Mouse (Mus musculus): ENCODE measurements around the gene Actr5.

The Actr5 gene

DNA sequence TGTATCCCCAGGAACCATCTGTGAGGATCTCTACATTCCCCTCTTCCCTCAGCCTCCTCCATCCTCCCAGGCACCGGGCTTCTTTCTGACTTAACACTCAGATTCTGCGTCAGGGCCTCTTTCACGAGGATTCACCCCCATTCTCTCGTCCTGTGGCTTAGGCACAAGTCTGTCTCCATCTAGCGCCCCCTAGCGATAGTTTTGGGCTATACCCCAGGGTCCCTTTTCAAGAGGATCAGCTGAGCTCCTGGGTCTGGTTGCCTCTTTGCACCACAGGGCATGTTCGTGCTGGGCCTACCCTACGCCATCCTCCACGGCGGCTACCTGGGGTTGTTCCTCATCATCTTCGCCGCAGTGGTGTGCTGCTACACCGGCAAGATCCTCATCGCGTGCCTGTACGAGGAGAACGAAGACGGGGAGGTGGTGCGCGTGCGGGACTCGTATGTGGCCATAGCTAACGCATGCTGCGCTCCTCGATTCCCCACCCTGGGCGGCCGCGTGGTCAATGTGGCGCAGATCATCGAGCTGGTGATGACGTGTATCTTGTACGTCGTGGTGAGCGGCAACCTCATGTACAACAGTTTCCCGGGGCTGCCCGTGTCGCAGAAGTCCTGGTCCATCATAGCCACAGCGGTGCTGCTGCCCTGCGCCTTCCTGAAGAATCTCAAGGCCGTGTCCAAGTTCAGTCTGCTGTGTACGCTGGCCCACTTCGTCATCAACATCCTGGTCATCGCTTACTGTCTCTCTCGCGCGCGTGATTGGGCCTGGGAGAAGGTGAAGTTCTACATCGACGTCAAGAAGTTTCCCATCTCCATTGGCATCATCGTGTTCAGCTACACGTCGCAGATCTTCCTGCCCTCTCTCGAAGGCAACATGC is 10.9 kb upstream of the Actr5 start:
- no peak for DNase-seq (ENCODE audit: inconsistent ontology term)

DNA sequence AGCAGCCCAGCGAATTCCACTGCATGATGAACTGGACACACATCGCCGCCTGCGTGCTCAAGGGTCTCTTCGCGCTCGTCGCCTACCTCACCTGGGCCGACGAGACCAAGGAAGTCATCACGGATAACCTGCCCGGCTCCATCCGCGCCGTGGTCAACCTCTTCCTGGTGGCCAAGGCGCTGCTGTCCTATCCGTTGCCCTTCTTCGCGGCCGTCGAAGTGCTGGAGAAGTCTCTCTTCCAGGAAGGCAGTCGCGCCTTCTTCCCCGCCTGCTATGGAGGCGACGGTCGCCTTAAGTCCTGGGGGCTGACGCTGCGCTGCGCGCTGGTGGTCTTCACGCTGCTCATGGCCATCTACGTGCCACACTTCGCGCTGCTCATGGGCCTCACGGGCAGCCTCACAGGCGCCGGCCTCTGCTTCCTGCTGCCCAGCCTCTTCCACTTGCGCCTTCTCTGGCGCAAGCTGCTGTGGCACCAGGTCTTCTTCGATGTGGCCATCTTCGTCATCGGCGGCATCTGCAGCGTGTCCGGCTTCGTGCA is 10.2 kb upstream of the Actr5 start:
- DNase-seq (ENCODE audit: inconsistent ontology term): no peak

DNA sequence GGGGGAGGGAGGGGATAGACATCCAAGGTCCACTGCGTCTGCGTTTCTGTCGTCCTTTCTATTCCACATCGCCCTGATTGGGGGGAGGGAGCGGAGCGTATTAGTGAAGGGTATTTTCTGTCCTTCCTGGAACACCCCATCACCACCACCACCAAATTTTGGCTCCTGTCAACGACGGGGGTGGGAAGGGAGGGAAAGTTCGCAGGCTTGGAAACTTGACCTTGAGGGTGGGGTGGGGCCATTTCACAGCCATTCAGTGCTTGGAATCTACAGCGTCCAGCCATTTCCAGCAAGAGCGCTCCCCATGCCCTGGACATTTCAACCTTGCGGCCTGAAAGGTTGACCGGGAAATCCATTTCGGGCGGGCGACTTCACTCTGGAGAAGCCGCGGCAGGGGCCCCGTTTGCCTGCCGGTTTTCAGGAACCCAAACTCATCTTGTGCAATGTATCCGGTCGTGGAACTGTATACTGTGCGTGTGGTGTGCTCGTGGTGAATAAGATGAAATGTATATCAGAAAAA is 9.5 kb upstream of the Actr5 start:
- no peak for DNase-seq (ENCODE audit: inconsistent ontology term)

DNA sequence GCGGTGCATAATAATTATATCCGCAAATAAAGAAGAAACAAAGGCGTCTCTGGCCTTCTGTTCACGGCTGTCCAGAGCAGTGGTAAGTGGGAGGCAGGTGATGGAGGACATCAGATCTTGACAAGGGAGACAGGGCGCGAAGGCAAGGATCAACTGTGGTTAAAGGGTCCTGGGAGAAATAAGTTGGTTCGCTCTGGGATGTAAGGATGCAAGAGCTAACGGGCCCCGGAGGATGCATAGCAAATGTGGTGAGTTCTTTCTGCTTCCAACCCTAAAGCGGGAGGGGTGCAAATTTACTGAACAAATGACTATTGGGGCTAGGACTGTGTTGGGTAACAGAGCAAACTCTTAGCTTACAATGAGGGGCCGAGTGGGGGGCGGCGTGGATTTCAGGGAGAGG is 9.0 kb upstream of the Actr5 start:
- DNase-seq (ENCODE audit: inconsistent ontology term): no peak

DNA sequence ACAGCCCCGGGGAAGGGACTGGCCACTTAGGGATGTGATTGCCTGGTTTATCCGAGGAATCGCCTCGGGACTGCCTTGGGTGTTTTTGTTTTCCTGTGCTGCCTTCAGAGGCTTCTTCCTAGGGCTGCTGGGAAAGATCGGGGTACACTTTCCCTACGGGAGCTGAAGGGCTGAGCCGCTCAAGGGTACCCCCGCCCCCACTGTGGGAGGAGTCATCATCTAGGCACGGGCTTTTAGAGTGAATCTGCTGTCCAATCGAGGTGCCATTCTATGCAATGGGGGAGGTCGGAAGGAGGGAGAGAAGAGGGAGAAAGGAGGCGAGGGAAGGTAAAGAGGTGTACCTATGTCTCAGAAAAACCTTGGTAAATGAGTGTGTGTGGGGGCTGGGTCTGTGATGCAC is 8.4 kb upstream of the Actr5 start:
- DNase-seq (ENCODE audit: inconsistent ontology term): no peak

DNA sequence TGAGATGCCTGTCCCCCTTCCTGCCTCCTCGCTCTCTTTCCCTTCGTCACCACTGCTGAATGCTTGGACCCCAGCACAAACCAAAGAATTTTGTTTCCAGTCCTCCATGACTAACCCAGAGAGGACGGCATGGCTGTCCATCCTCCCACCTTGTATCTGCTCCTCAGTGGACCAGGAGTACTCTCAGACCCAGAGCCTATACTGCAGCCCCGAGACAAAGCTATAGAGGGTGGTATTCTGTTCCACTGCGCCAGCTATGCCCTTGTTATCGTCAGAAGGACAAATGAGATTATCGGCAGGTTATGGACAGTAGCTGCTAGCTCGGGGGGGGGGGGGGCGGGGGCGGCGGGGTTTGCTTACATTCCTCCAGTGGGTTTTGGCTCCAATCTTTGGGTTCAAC is 7.9 kb upstream of the Actr5 start:
- DNase-seq (ENCODE audit: inconsistent ontology term): no peak

DNA sequence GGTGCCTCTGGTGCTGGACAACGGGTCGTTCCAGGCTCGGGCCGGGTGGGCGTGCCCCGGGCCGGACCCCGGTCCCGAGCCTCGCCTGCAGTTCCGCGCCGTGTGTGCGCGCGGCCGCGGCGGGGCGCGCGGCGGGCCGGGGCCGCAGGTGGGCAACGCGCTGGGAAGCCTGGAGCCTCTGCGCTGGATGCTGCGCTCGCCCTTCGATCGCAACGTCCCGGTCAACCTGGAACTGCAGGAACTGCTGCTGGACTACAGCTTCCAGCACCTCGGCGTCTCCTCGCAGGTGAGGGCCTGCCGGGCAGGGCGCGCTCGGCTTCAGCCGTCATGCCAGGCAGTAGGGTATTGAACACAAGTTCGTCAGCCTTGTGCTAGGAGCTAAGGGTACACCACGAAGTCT is 543 bp downstream of the Actr5 start:
- DNase-seq (ENCODE audit: inconsistent ontology term): no peak

DNA sequence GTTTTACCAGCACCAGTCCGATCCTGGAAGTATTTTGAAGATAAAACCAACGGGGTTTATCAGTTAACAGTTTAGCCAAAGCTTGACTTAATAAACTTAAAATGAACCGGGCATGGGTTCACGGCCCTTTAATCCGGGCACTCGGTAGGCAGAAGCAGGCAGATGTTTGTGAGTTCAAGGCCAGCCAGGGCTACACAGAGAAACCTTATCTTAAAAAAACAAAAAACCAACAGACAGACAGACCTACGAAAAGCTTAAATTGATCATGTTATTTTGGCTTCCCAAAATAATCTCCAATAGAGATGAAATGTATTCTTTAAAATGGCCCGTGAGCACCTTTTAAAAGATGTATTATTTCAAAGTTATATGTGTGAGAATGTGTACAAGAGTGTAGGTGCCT is 1.0 kb downstream of the Actr5 start:
- no peak for DNase-seq (ENCODE audit: inconsistent ontology term)

DNA sequence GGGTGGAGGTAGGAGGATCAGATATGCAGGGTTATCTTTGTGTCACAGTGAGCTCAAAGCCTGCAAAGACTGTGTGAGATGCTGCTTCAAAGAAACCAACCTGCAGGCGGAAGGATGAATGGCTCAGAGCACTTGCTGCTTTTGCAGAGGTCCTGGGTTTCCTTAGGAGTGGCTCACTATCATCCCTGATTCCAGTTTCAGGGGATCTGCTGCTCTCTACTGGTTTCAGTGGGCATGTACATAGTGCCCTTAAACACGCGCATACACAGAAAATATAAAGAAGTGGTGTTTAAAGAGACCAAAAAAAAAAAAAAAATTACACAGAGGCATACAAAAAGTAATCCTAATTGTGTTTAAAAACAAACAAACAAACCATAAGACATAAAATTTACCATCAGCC is 4.2 kb downstream of the Actr5 start:
- DNase-seq (ENCODE audit: inconsistent ontology term): no peak

DNA sequence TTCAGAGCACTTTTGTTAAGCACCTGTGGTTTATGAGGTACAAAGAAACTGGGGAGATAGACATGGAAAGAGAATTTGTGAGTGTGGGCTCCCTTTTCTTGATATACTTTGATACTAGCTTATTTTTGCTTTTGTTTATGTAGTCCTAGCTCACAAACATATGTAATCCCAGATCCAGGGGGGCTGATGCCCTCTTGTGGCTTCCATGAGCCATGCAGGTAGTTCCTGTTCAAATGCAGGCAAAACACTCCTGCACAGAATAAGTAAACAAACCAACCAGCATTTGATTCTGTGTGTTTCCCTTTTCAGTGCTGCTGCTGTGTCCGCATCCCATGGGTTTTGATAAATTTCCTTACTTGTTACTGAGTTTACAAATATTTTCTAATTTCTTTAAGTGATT is 4.7 kb downstream of the Actr5 start:
- no peak for DNase-seq (ENCODE audit: inconsistent ontology term)

DNA sequence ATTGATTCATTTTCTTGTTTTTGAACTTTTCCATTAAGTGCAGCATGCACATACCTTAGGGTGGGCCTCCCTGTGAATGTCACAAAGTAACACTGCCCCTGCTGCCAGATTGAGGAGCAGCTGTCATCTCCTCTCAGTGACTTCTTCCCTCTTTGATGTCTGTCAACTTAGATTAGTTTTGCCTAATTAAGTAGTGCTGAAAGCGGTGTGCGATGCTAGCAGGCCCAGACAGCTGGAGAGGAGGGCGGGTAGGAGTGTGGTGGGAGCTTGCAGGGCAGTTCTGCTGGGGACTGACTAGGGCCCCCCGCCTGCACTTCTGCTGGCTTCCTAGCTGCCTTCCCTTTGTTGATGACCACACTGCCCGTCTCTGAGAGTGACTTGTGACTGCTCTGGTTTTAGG is 7.2 kb downstream of the Actr5 start:
- DNase-seq (ENCODE audit: inconsistent ontology term): no peak

DNA sequence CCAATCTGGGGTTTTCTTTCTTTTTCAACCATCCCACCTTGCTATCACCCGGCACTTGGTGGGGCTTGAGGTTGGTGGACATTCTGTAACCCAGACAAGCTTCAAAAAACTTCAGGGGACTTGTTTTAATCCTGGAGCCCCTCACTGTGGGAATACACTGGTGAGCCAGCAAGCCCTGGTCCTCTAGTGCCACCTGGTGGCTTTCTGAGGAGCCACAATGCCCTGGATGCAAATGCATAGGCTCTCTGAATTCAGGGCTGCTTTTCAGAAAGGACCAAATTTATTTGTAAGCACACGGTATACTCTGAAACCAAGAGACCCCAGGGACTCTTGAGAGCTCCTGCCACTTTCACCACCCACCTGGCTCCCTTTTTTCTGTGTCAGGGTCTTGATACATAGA is 17.2 kb downstream of the Actr5 start:
- DNase-seq (ENCODE audit: inconsistent ontology term): peak; percentile 27

DNA sequence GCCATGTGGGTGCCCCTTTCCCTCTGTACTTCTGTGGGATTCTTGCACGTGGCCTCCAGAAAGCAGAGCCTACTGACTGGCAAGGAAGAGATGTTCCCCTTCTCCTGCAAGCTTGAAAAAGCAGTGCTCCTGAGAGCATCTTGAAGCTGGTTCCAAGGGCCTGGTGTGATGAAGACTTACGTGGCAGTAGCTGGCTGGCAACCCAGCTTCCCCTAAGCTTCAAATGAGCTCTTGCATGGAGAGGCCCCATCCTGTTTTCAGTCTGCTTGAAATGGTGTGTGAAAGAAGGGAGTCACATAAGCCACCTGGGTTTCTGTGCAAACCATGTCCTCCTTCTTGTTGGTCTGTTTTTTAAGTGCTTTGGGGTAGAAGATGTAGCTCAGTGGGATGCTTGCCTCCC is 17.9 kb downstream of the Actr5 start:
- no peak for DNase-seq (ENCODE audit: inconsistent ontology term)

DNA sequence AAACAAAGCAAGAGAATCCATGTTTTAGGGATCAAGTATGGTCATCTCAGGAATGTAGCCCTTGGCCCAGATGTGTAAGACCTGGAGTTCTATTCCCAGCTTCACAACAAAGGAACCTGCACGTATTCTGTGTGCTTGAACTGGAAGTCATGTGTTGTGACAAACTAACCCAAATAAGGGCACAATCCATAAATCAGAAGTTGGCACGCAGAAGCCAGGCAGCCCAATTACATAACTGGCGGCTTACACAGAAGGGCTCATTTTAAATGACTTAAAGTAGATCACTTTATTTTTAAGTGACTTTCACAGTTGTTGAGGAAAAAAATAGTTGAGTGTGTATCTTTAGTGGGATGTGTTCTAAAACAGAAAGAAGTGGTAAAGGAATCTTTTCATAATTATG is 19.1 kb downstream of the Actr5 start:
- no peak for DNase-seq (ENCODE audit: inconsistent ontology term)

DNA sequence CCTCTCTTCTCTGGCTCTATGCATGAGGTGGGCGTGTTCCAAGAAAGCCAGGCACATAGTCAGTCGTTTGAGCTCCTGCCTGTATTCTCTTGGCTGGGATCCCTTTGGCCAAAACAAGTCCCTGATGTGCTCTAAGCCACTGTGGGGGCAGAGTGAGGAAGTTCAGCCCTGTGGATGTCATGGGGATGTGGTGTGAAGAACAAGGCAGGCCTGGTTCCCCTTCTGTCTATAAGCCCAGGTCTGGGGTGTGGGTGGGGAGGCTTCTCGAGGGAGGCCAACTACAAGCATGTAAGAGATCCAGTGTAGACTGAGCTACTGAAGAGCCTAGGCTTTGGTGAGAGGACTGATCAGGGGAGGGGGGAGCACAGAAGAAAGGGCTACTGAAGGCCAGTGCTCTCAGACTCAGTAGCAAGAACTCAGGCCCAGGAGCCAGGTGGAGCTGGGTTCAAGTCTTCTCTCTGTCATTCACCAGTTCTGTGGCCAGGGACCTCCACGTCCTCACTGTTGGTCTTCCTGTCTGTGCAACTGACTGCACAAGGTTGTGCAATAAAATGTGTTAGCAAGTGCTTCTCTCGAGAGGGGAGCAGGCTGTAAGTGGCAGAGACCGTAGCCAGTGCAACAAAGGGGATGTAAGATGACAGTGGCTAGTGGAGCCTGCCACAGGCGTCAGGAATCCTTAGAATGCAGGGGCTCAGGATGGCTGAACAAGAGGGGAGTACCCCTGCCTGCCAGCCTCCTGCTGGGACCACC is 26.6 kb downstream of the Actr5 start:
- DNase-seq (ENCODE audit: inconsistent ontology term): no peak

DNA sequence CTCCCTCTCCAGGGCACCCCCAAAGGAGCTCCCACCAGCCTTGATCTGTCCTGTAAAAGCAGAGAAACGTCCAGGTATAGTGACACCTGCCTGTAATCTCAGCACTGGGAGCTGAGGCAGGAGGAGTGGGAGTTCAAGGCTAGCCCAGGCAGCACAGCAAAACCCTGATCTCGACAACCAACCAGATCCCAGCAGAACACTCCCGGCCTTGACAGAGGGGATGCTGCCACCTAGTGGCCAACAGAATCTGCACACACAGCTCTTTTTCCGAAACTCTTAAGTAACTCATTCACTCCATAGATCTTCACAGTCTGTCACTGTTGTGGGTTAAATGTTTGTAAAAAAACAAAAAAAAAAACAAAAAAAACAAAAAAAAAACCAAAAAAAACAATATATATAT is 28.3 kb downstream of the Actr5 start:
- peak; percentile 39 for DNase-seq (ENCODE audit: inconsistent ontology term)

DNA sequence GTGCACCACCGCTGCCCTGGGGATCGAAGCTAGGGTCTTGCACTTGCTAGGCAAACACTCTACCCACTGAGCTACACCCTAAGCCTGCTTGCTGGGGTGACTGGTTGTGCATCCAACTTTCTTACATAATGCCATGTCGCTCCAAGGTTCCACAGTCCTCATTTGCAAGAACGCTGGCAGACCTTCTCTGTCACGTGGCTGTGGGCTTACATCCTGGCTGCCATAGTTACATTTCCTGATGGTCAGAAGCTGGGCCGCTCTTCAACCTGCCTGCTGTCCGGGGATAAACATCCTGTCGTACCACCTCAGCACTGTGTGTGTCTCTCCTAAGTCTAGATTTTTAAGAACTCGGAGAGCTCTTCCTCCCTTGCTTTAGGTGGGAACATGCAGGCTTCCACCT is 30.0 kb downstream of the Actr5 start:
- DNase-seq (ENCODE audit: inconsistent ontology term): no peak

DNA sequence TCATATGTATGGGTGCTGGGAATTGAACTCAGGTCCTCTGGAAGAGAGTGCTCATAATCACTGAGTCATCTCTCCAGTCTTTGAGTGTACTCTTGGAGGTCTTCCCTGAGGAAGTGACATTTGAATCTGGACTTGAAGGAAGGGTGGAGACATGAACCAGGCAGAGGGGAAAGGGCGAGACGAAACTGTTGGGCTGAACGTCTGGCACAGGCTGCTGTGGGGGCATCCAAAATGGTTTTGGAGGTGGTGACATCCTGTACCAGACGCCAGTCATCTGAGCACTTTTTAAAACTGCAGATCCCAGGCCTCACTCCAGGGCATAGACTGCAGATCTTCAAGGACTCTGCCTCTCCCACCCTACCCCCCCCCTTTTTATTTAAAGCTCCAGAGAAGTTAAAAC is 31.1 kb downstream of the Actr5 start:
- DNase-seq (ENCODE audit: inconsistent ontology term): no peak

DNA sequence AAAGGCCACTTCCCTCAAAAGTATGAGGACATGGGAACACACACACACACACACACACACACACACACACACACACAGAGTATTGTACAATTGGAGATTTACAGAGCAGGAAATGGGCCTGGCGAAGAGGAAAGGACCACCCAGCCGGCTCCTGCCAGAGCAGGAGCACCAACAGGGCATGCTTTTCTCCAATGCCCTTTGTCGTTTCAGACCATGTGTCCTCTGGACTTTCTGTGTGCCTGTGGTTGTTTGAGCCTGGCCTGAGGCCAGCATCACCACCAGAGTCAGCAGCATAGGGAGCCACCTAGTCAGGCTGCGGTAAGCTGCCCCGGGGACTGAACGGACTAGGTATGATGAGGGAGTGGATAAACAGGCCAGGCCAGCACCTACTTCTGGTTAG is 34.1 kb downstream of the Actr5 start:
- DNase-seq (ENCODE audit: inconsistent ontology term): peak; percentile 14

DNA sequence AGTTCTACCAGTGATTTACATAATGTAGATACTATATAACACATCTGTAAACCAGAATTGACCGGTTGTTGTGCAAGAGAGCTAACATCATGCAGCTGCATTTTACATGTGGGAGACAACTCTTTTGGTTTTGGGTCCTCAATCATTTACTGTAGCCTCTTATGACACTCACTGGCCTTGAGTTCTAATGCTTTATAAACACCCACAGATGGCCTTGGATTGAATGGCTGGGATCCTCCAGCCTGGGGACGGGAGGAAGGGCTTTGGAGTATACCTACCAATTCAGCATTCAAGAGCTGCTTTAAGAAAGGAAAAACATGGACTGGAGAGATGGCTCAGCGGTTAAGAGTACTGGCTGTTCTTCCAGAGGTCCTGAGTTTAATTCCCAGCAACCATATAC is 34.7 kb downstream of the Actr5 start:
- DNase-seq (ENCODE audit: inconsistent ontology term): no peak

DNA sequence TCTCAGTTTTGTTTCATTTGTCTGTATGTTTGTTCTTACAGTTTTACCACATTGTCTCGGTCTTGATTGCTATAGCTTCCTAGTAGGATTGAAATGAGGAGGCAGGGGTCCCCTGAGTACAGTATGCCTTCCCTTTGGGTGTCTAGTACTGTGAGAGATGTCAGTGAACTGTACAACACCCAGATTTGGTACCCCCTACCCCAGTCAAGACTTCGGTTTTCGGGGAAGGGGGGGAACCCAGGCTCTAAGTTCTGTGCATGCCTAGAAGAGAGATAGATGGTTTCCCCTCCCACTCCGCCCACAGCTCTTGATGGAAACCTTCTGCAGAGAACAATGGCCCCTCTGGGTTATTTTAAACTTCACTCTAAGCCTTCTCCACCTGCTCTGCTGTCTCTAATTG is 40.4 kb downstream of the Actr5 start, which contains the start of gene Ppp1r16b:
Gene Ppp1r16b, plus strand, starts transcription at position 301 of the 400 bp plus-strand sequence.
- no peak for DNase-seq (ENCODE audit: inconsistent ontology term)

DNA sequence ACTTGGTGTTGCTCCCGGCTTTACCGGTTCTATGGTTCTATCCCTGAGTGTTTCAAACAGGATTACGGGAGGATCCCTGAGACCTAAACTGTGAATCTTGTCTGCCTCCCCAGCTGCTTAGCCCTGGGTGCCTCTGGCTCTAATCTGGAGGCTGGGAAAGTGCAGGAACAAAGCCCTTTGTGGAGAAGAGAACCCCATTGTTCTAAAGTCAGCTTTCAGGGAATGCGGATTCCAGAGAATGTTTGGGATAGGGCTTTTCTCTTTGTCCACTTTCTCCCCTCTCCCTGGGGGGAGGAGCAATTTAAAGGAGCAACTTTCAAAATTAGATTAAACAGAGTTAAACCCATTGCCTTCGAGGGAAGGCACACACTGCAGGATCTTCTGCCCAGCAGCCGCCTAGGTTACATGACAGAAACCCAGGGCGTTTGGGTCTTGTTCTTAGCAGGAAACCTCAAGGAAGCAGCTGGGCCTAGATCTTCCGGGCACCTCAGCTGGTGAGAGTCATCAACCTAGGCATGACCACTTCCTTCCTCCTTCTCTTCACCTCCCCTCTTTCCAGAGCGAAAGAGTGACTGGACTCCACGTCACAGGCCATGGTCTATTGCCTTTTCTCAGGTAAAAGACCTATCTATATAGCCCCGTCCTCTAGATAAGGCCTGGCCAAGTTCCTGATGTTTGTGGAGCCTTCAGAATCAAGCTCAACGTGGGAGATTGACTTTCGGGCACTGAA is 41.5 kb downstream of the Actr5 start:
- peak; percentile 37 for DNase-seq (ENCODE audit: inconsistent ontology term)
